Mouse (Mus musculus): ENCODE data around the gene 4932415D10Rik. TPM values are rescaled to one million over a fixed set of nuclear protein-coding genes. Genes with fewer than 3 reads are reported as not detected.

The 4932415D10Rik gene
- not detected for polyA plus RNA-seq (2012; fragmentation: generic; extraction: Trizol)
- long read RNA-seq, experiment 1, result 0 reads
- long read RNA-seq, experiment 2, result 0 reads

DNA sequence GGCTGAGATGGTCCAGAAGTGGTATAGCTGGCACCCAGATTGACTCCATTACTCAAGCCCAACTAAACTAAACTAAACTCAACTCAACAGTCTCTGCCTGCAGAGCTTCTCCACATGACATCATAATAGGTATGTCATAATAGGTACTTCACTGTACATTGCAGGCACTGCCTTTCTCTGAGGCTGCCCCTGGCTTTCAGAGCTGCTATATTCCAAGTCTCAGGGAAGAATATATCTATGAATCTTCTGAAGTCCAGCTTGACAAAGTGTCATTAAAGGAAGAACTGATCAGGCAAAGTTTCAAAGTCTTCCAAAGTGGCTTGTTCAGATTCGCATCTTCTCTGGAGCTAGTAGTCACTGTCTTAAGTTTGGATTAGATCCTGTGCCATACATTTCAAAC is at the start of gene 4932415D10Rik:
Gene 4932415D10Rik (minus strand): TSS at position 101 of the 400 bp plus-strand sequence.
- H3K36me3 ChIP-seq (ENCODE audit: control insufficient read depth, insufficient read depth), result no peaks in the 10 kb centered on the region
- no peak within 1 kb of the TSS for H3ac ChIP-seq (ENCODE audit: control insufficient read depth, insufficient read length, low read depth)
- H3K79me3 ChIP-seq (ENCODE audit: low read depth), result no peaks in the 10 kb centered on the region
- TF ChIP-seq USF1 (IDR thresholded peaks at IDR 0.05; ENCODE audit: low read depth), result no peak
- no peak within 1 kb of the TSS for H3K4me3 ChIP-seq (ENCODE audit: insufficient read depth, poor library complexity, severe bottlenecking)
- no peaks in the 10 kb centered on the region for H3K27me3 ChIP-seq (ENCODE audit: control insufficient read depth, insufficient read depth, insufficient read length)
- no peaks in the 10 kb centered on the region for H3K79me2 ChIP-seq (ENCODE audit: control insufficient read depth, insufficient read depth)

DNA sequence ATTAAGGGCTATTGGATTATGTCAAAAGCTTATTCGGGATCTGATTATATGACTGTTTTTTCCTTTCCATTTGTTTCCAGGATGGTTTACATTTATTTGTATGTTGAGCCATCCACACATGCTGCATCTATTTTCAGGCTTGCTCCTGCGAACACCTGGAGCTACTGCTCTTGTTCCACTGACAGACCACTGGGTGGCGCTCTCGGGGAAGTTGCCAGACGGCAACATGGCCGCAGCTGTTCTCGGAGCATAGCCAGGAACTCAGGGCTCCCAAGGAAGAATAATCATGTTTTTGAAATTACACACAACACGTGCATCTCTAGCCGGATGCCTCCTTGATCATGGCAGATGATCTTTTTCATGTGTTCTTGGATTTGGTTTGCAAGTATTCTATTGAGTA is 45.5 kb upstream of the 4932415D10Rik start:
- Histone ChIP-seq H3ac (ENCODE audit: control insufficient read depth, insufficient read length, low read depth) (no peak overlapping the region), H3K79me2 (ENCODE audit: control insufficient read depth, insufficient read depth) (peaks cover 52% of the 10 kb centered on the region), H3K79me3 (ENCODE audit: low read depth) (peaks cover 27% of the 10 kb centered on the region), H3K36me3 (ENCODE audit: control insufficient read depth, insufficient read depth) (no peaks in the 10 kb centered on the region), H3K27me3 (ENCODE audit: control insufficient read depth, insufficient read depth, insufficient read length) (no peaks in the 10 kb centered on the region), H3K4me3 (ENCODE audit: insufficient read depth, poor library complexity, severe bottlenecking) (no peak overlapping the region)
- TF ChIP-seq USF1 (IDR thresholded peaks at IDR 0.05; ENCODE audit: low read depth) (no peak), MYOG (IDR thresholded peaks at IDR 0.05; ENCODE audit: control insufficient read depth, extremely low read depth, insufficient read length) (no peak), MAX (IDR thresholded peaks at IDR 0.05) (no peak), CTCF (IDR thresholded peaks at IDR 0.05; ENCODE audit: control insufficient read depth, insufficient read depth, insufficient read length) (no peak), CEBPB (IDR thresholded peaks at IDR 0.05; ENCODE audit: low read depth) (no peak), MYOD1 (IDR thresholded peaks at IDR 0.05; ENCODE audit: control insufficient read depth, insufficient read length, low read depth) (no peak), FOSL1 (IDR thresholded peaks at IDR 0.05; ENCODE audit: insufficient read depth, low read length, poor library complexity, severe bottlenecking) (no peak)

DNA sequence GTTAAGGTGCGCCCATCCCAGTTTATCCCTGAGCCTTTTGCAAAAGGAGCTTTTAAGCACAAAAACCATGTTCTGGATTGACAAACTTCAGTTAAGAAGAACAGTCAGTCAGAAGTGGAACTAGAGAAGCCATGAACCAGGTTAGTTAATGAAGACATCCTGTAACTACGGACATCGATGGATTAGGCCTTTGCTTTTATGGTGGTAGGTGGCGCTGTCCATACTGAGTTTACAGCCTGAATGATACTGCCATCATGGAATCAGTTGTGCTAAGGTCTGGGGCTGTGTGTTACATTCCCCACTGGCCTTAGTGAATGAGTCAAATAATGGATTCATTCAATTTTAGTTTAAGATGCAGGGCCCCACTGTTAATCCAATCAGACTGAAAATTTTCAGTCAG is 39.0 kb upstream of the 4932415D10Rik start:
- Histone ChIP-seq H3K79me2 (ENCODE audit: control insufficient read depth, insufficient read depth) (peaks cover 44% of the 10 kb centered on the region), H3K36me3 (ENCODE audit: control insufficient read depth, insufficient read depth) (no peaks in the 10 kb centered on the region), H3K27me3 (ENCODE audit: control insufficient read depth, insufficient read depth, insufficient read length) (no peaks in the 10 kb centered on the region), H3K4me3 (ENCODE audit: insufficient read depth, poor library complexity, severe bottlenecking) (no peak overlapping the region), H3ac (ENCODE audit: control insufficient read depth, insufficient read length, low read depth) (no peak overlapping the region), H3K79me3 (ENCODE audit: low read depth) (peaks cover 20% of the 10 kb centered on the region)
- no peak for TF ChIP-seq FOSL1 (IDR thresholded peaks at IDR 0.05; ENCODE audit: insufficient read depth, low read length, poor library complexity, severe bottlenecking)
- TF ChIP-seq MYOD1 (IDR thresholded peaks at IDR 0.05; ENCODE audit: control insufficient read depth, insufficient read length, low read depth), result no peak
- TF ChIP-seq CTCF (IDR thresholded peaks at IDR 0.05; ENCODE audit: control insufficient read depth, insufficient read depth, insufficient read length), result no peak
- no peak for TF ChIP-seq CEBPB (IDR thresholded peaks at IDR 0.05; ENCODE audit: low read depth)

DNA sequence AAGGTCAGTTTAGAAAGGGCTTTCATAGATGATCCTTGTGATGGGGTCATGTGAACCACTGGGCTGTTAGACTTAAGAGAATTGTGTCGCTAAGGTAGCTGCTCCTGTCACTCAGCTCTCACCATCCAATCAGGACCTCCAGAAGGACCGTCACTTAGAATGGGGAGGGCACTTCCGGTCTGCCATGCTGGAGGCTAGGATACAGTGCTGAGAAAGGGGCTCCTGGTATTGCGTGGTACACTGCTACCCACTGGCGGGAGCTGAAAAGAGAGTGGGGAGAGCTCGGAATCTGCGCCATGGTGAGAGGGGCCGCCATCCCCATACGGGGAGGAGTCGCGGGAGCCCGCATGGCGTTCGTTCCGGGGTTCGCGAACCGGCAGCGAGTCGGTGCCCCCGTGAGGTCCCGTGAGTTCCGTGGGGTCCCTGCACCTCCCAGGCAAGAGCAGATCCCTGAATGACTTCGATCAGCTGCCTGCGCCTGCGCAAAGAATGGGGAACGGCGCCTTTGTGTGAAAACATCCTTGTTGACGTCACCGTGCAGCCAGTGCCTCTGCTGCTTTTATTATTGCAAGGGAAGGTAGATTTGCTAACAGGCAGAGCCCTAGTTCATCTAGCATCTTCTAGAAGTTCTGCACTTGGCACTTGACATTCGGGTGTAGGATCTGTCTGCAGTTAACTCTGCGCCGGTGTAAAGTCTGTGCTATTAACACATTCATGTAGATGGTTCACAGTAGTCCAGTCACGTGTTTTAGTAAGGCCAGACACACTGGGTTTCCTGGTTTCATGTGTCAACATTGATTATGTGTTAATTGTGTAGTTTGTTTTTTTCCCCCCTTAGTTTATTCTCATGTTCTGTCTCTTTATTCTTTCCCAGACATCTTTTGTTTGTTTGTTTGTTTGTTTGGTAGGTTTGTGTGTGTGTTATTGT is 38.0 kb upstream of the 4932415D10Rik start, which contains the start of gene Gm4924:
Gene Gm4924 (plus strand): TSS at position 173 of the 928 bp plus-strand sequence.
- TF ChIP-seq USF1 (IDR thresholded peaks at IDR 0.05; ENCODE audit: low read depth) (peak; percentile 85), FOSL1 (IDR thresholded peaks at IDR 0.05; ENCODE audit: insufficient read depth, low read length, poor library complexity, severe bottlenecking) (no peak), MYOG (IDR thresholded peaks at IDR 0.05; ENCODE audit: control insufficient read depth, extremely low read depth, insufficient read length) (no peak), MAX (IDR thresholded peaks at IDR 0.05) (peak; percentile 19), CTCF (IDR thresholded peaks at IDR 0.05; ENCODE audit: control insufficient read depth, insufficient read depth, insufficient read length) (no peak), MYOD1 (IDR thresholded peaks at IDR 0.05; ENCODE audit: control insufficient read depth, insufficient read length, low read depth) (no peak)
- H3K27me3 ChIP-seq (ENCODE audit: control insufficient read depth, insufficient read depth, insufficient read length), result no peaks in the 10 kb centered on the region

DNA sequence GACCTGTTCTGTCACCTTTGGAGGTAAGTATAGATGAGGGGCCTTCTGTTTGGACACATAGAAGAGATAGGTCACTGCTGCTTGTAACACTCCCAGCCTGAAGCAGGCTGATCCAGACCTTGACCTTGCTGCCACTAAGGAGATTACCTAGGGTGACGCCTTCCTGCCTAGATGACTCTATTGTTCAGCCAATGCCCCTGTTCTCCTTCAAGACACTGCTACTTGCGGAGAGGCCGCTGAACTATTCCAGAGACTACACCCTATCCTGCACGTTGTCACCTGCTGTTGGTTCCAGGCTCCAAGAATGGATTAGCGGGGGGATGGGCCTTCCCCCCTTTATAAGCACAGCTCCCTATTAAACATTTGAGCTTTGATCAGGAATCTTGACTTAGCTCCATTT is 13.4 kb upstream of the 4932415D10Rik start:
- no peaks in the 10 kb centered on the region for H3K36me3 ChIP-seq (ENCODE audit: control insufficient read depth, insufficient read depth)
- H3K79me3 ChIP-seq (ENCODE audit: low read depth), result no peaks in the 10 kb centered on the region
- H3K27me3 ChIP-seq (ENCODE audit: control insufficient read depth, insufficient read depth, insufficient read length), result no peaks in the 10 kb centered on the region
- no peak for TF ChIP-seq MYOG (IDR thresholded peaks at IDR 0.05; ENCODE audit: control insufficient read depth, extremely low read depth, insufficient read length)
- no peak for TF ChIP-seq CEBPB (IDR thresholded peaks at IDR 0.05; ENCODE audit: low read depth)
- TF ChIP-seq MYOD1 (IDR thresholded peaks at IDR 0.05; ENCODE audit: control insufficient read depth, insufficient read length, low read depth), result no peak
- TF ChIP-seq FOSL1 (IDR thresholded peaks at IDR 0.05; ENCODE audit: insufficient read depth, low read length, poor library complexity, severe bottlenecking), result no peak
- TF ChIP-seq USF1 (IDR thresholded peaks at IDR 0.05; ENCODE audit: low read depth), result no peak
- H3K4me3 ChIP-seq (ENCODE audit: insufficient read depth, poor library complexity, severe bottlenecking), result no peak overlapping the region
- no peak overlapping the region for H3ac ChIP-seq (ENCODE audit: control insufficient read depth, insufficient read length, low read depth)
- H3K79me2 ChIP-seq (ENCODE audit: control insufficient read depth, insufficient read depth), result no peaks in the 10 kb centered on the region

More for the DNA sequence above, 38.0 kb upstream of the 4932415D10Rik start, which contains the start of gene Gm4924:
- Histone ChIP-seq H3K4me3 (ENCODE audit: insufficient read depth, poor library complexity, severe bottlenecking) (peak within 1 kb of the TSS; percentile 56), H3K79me3 (ENCODE audit: low read depth) (peaks cover 18% of the 10 kb centered on the region), H3K36me3 (ENCODE audit: control insufficient read depth, insufficient read depth) (no peaks in the 10 kb centered on the region), H3K79me2 (ENCODE audit: control insufficient read depth, insufficient read depth) (peaks cover 40% of the 10 kb centered on the region), H3ac (ENCODE audit: control insufficient read depth, insufficient read length, low read depth) (peak within 1 kb of the TSS; percentile 92)

DNA sequence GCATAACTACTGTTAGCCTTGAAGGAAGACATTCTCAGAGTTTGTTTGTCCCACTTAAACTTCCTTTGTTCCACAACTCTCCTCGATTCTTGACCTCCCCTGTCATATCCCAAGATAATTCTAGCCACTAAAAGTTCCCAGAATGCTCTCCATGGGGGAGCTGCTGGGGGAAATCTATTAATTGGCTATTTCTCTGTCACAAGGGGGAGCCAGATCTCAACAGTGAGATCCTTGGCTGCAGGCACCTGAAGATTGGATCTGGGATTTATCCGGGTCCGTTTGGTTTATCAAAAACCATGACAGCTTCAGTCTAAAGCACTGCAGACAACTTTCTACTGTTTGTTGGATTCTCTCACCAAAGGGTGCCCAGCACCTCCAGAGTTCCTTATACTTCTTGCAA is 3.8 kb upstream of the 4932415D10Rik start:
- no peak overlapping the region for H3ac ChIP-seq (ENCODE audit: control insufficient read depth, insufficient read length, low read depth)
- no peak overlapping the region for H3K4me3 ChIP-seq (ENCODE audit: insufficient read depth, poor library complexity, severe bottlenecking)
- TF ChIP-seq MAX (IDR thresholded peaks at IDR 0.05), result no peak
- no peak for TF ChIP-seq CTCF (IDR thresholded peaks at IDR 0.05; ENCODE audit: control insufficient read depth, insufficient read depth, insufficient read length)
- TF ChIP-seq FOSL1 (IDR thresholded peaks at IDR 0.05; ENCODE audit: insufficient read depth, low read length, poor library complexity, severe bottlenecking), result no peak
- TF ChIP-seq CEBPB (IDR thresholded peaks at IDR 0.05; ENCODE audit: low read depth), result no peak
- TF ChIP-seq USF1 (IDR thresholded peaks at IDR 0.05; ENCODE audit: low read depth), result no peak
- no peak for TF ChIP-seq MYOD1 (IDR thresholded peaks at IDR 0.05; ENCODE audit: control insufficient read depth, insufficient read length, low read depth)
- no peak for TF ChIP-seq MYOG (IDR thresholded peaks at IDR 0.05; ENCODE audit: control insufficient read depth, extremely low read depth, insufficient read length)
- no peaks in the 10 kb centered on the region for H3K36me3 ChIP-seq (ENCODE audit: control insufficient read depth, insufficient read depth)
- no peaks in the 10 kb centered on the region for H3K79me3 ChIP-seq (ENCODE audit: low read depth)
- no peaks in the 10 kb centered on the region for H3K27me3 ChIP-seq (ENCODE audit: control insufficient read depth, insufficient read depth, insufficient read length)
- H3K79me2 ChIP-seq (ENCODE audit: control insufficient read depth, insufficient read depth), result no peaks in the 10 kb centered on the region

All from C2C12 (cell line).